Mouse (Mus musculus) bone marrow macrophage, adult 2 months (primary cell): Measurements from ENCODE around the gene Mia2. TPM values are rescaled to one million over a fixed set of nuclear protein-coding genes. Genes with fewer than 3 reads are reported as not detected.

Source experiments
- H3K27ac ChIP-seq: 2 replicates; pipeline ENCODE4 v1.5.1; 2012; ENCODE audit warnings: low read depth, low read length; ENCODE audit not compliant: insufficient read depth
- H3K4me1 ChIP-seq: 2 replicates; pipeline ENCODE4 v1.6.1; 2012; ENCODE audit warnings: low read length; ENCODE audit not compliant: control insufficient read depth, insufficient read depth
- H3K4me3 ChIP-seq: 2 replicates; pipeline ENCODE4 v1.5.1; 2012; ENCODE audit warnings: mild to moderate bottlenecking, low read length, moderate library complexity; ENCODE audit not compliant: insufficient read depth
- CTCF ChIP-seq: IDR thresholded peaks from 2 replicates; pipeline ENCODE4 v1.5.1; 2012; ENCODE audit warnings: low read depth, mild to moderate bottlenecking, low read length, moderate library complexity
- POLR2A ChIP-seq: IDR thresholded peaks from 2 replicates; pipeline ENCODE4 v1.6.1; 2012; ENCODE audit warnings: mild to moderate bottlenecking, low read depth, low read length, borderline replicate concordance
- polyA plus RNA-seq: library from polyadenylated mRNA; stranded (reverse); fragments of >200 nt; gene quantifications from 2 replicates; pipeline ENCODE4 v1.2.4, GENCODE M21; 2012; ENCODE audit not compliant: missing spikeins, insufficient read depth, insufficient read length

Gene Mia2
- polyA plus RNA-seq, 1 experiment: 154 TPM

DNA sequence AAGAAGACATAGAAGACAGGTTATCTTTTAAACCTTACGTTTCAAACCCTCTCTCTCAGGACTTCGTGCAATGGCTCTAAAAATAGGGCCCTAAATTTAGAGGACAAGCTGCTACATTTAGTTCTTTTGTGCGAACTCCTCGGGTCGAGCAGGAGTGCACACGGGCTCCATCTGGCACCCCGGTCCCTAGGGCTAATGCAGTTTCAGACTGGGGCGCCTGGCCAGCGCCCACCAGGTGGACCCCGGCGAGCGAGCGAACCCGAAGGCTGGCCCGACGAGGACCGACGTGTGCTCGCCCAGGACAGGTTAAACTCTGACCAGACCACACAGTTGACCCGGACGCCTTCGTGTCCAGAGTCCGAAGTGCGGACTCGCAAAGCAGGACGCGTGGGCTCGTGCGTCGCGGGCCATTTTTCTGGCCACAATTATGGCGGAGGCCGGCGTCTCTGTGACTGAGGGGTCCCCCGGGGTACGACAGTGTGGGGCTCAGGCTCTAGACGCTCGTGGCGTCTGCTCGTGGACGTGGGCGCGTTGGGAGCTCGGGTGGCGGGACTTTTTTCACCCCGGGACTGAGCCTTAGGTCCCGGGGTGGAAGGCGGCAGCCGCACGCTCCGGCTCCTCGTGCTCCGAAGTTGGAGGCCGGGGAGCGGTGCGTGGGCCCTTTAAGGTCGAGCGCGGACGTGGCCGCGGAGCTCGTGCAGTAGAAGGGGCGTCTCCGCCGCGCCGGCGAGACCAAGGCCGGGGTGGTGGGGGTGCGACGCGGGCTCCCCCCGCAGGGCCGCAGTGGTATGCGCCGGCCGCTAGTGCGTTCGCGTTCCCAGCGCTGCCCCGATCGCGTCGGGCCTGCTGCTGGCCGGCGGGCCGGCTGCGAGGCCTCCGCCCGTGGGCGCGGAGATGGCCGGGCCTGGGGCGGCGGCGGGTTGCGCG, 35.3 kb downstream of the Mia2 start:
- Histone ChIP-seq H3K4me3 (peak overlapping the region; percentile 96), H3K4me1 (peaks cover 18% of the 10 kb centered on the region), H3K27ac (peak overlapping the region; percentile 97)
- TF ChIP-seq CTCF (no peak), POLR2A (peak; percentile 39; the same call in 1 of the 2 replicates)

DNA sequence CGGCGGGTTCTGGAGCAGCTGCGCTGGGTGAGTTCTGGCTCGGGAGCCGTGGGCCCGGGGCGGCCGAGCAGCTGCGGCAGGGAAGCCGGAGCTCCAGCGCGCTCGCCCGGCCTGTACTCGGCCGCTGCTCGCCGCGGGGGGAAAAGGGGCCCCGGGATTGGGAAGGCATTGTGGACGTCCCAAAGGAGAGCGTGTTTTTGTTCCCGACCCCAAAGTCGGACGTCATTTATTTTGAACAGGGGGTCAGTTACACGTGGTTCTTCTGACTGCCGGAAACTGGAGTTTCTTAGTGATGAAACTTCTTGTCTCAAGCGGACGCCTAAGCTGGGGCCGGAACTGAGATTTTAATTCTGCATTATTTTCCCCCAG, 36.0 kb downstream of the Mia2 start:
- Histone ChIP-seq H3K4me1 (peaks cover 18% of the 10 kb centered on the region), H3K4me3 (peak overlapping the region; percentile 96), H3K27ac (peak overlapping the region; percentile 74)
- TF ChIP-seq CTCF (no peak), POLR2A (no peak)

DNA sequence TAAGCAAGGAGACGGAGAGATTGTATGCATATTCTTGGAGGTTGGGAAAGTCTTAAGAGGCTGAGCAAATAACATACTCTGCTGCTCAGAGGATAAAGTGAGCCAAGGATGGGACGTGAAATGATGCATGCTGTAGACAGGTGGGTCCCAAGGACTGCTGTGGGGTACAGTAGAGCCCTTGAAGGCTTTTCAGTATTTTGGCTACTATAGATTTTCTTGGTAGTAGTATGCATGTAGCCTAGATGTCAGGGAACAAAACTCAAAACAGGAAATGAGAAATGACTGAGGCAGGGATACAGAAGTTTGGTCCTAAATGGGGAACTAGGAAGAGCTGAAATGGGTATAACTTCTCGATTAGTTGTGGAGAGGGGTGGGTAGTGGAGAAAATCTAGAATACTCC, 36.9 kb downstream of the Mia2 start:
- TF ChIP-seq POLR2A (no peak), CTCF (no peak)

DNA sequence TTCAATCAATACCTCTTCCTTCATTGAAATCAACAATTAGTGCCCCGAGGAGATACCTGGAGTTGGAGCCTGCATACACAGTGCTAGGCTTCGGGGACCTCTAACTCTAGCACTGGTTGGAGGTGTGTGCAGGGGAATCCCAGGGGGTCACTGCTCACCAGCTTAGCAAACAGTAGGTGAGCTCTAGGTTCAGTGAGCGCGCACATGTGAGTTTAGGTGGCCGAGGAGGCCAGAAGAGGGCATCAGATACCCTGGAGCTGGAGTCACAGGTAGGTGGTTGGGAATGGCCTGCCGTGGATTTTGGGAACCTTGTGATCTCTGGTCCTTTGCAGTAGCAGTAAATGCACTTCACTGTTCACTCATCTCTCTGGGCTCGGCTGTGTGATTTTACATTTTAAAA, 37.3 kb downstream of the Mia2 start:
- Histone ChIP-seq H3K27ac (peak overlapping the region; percentile 74), H3K4me3 (peak overlapping the region; percentile 96), H3K4me1 (peaks cover 18% of the 10 kb centered on the region)
- TF ChIP-seq CTCF: peak; percentile 33; the same call in 1 of the 2 replicates
- no peak for TF ChIP-seq POLR2A

More for the DNA sequence above, 36.9 kb downstream of the Mia2 start:
- Histone ChIP-seq H3K27ac (peak overlapping the region; percentile 74), H3K4me3 (peak overlapping the region; percentile 96), H3K4me1 (peaks cover 18% of the 10 kb centered on the region)

DNA sequence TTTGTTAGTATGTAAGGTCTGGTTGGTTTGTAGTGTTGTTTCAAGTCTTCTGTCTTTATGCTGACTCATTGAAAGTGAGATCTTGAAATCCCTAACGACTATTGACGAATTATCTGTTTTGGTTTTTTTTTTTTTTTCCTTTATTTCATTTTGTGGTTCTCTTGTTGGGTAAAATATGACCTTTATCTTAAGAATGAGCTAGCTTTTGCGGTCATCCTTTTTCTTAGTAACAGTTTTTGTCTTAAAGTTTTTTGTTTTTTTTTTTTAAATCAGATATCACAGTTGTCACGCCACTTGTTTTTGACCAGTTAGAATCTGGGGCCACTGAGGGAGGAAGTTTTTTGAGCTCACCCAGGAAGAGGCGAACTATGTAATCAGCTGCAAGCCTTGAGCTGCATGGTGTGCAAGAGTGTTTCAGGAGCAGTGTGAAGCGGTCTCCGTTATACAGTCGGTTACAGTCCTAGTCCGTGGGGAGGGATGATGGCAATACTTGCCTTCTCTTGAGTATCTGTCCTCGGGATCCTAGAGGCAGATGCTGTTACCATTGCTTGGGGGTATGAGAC, 37.9 kb downstream of the Mia2 start:
- peak overlapping the region; percentile 74 for H3K27ac ChIP-seq
- TF ChIP-seq POLR2A (no peak), CTCF (no peak)
- peak overlapping the region; percentile 96 for H3K4me3 ChIP-seq
- H3K4me1 ChIP-seq: peaks cover 18% of the 10 kb centered on the region

DNA sequence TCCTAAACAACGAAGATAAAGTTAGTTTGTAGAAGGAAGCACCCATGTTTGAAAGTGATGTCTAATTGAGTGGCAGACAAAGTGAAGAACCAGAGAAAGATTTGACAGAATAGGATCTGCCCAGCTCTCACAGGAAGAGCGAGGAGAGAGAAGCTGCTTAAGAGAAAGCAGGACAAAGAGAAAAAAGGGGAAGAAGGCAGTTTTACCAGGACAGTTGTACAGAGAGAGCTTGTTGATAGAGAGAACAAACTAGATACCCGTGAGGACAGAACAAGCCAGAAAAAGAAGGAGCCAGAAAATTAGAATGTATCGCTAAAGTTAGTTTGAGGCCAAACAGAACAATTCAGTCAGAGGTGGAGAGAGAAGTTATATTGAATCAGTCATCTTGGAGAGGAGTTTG, 39.5 kb downstream of the Mia2 start:
- H3K4me3 ChIP-seq: no peak overlapping the region
- peaks cover 15% of the 10 kb centered on the region for H3K4me1 ChIP-seq
- no peak for TF ChIP-seq CTCF
- no peak for TF ChIP-seq POLR2A
- no peak overlapping the region for H3K27ac ChIP-seq

DNA sequence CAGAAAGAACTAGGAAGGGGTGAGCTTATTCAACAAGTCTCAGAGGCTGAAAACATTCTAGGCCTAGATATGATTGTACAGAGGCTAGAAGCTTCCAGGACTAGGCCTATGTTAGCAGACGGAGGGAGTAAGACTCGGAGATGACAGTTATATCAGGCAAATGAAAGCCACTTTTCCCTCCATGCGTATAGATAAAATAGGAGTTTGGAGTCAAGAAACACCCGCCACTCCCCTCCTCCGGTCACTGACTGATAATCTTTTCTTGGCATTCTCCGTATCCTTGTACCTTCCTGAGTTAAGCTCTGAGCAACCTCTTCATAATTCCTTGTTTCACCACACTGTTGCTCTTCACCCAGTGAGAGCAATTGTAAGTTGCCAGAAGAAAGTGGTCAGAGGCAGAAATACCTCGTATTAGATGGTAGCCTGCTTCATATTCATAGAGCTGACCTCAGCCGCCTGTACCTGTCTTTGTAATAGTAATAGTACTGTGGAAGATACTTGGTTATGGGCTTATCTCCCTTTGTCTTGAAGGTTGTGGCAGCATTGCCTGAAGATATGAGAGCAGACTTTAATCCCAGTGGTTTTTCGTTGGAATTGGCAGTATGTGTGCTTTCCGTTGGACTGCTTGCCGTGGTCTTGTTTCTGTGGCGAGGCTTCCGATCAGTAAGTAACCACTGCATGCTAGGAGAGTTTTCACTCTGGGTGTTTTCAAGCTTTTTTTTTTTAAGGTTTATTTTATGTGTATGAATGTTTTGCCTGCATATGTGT, 40.1 kb downstream of the Mia2 start:
- H3K4me3 ChIP-seq: no peak overlapping the region
- H3K4me1 ChIP-seq: peaks cover 15% of the 10 kb centered on the region
- no peak for TF ChIP-seq CTCF
- TF ChIP-seq POLR2A: no peak
- no peak overlapping the region for H3K27ac ChIP-seq

DNA sequence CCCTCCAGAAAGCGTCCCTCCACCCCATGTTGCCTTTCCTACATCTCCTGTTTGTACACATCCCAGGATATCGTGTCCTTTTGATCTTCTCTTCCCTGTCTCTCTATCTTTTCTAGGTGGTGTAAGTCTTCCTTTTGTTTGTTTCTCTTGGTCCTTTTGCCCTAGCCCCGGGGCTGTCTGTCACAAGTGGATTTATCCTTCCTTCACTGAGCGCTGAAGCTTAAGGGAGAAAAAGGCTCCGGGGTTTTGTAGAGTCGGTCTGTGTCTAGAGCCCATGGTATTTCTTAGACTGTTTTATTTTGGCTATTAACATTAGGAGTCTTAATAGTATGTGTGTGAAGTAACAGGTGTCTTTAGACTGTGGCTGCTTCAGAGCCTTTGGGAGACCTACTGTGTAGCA, 41.4 kb downstream of the Mia2 start:
- no peak overlapping the region for H3K27ac ChIP-seq
- peaks cover 15% of the 10 kb centered on the region for H3K4me1 ChIP-seq
- TF ChIP-seq POLR2A: no peak
- no peak for TF ChIP-seq CTCF
- H3K4me3 ChIP-seq: no peak overlapping the region

DNA sequence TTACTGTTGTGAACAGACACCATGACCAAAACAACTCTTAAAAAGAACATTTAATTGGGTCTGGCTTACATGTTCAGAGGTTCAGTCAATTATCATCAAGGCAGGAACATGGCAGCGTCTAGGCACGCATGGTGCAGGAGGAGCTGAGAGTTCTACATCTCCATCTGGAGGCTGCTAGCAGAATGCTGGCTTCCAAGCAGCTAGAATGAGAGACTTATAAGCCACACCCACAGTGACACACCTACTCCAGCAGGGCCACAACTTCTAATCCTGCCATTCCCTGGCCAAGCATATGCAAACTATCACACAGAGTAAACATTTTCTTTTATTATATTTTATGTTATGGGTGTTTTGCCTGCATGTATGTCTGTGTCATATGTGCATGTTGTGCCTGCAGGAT, 43.8 kb downstream of the Mia2 start:
- TF ChIP-seq POLR2A: no peak
- no peak for TF ChIP-seq CTCF
- Histone ChIP-seq H3K4me3 (no peak overlapping the region), H3K4me1 (peaks cover 1% of the 10 kb centered on the region), H3K27ac (no peak overlapping the region)

DNA sequence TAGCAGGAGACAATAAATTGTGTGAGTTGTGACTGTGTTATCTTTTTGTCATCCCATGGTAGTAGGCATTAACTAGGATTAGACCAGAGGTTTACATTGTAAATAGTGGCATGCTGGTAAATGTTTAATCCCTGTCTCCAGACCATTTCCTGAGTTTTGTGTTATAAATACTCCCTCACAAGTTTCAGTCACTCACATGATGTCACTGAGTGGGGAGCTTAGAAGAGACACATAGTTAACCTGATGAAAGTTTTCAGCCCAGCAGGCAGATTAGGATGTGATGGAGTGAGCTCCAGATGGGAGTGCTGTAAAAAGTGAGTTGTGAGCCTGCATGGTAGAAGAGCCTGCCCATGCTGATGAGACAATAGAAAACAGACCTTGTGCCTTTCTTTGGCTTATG, 49.5 kb downstream of the Mia2 start:
- Histone ChIP-seq H3K27ac (no peak overlapping the region), H3K4me3 (no peak overlapping the region), H3K4me1 (no peaks in the 10 kb centered on the region)
- TF ChIP-seq CTCF: no peak
- TF ChIP-seq POLR2A: no peak
